Mouse (Mus musculus) forebrain, embryonic 14.5 days (tissue): ENCODE data around the gene Onecut3. TPM values are rescaled to one million over a fixed set of nuclear protein-coding genes. Genes with fewer than 3 reads are reported as not detected.
A peak's percentile ranks its signal among the peaks of the same experiment; 100 is the strongest.

ENCODE experiments used
- ATAC-seq: fragments of 200-750 bp; cut with Nextera tagmentation; 2 replicates; pipeline ENCODE4 v1.8.0; 2017; ENCODE audit warnings: mild to moderate bottlenecking, moderate library complexity
- DNase-seq: peaks from one replicate; pipeline ENCODE4 v3.0.0-alpha.2; 2015; ENCODE audit warnings: low spot score
- H3K27ac ChIP-seq: fragments of 300-500 bp; sonication (generic); 2 replicates; pipeline ENCODE4 v1.5.1; 2014; ENCODE audit warnings: low read depth, mild to moderate bottlenecking, control low read depth, low read length, moderate library complexity
- H3K27me3 ChIP-seq: fragments of 300-500 bp; sonication (generic); replicated peaks from 2 replicates; pipeline ENCODE4 v1.6.1; 2014; ENCODE audit warnings: low read length, control low read depth, mixed read lengths; ENCODE audit not compliant: control insufficient read depth, insufficient read depth
- H3K36me3 ChIP-seq: fragments of 300-500 bp; sonication (generic); 2 replicates; pipeline ENCODE4 v1.6.1; 2014; ENCODE audit warnings: low read length, control low read depth; ENCODE audit not compliant: control insufficient read depth, insufficient read depth
- H3K4me1 ChIP-seq: fragments of 300-500 bp; sonication (generic); 2 replicates; pipeline ENCODE4 v1.6.1; 2014; ENCODE audit warnings: antibody characterized with exemption, low read length, control low read depth; ENCODE audit not compliant: control insufficient read depth, insufficient read depth
- H3K4me2 ChIP-seq: fragments of 300-500 bp; sonication (generic); 2 replicates; pipeline ENCODE4 v1.6.1; 2014; ENCODE audit warnings: mild to moderate bottlenecking, control low read depth, low read length
- H3K4me3 ChIP-seq: fragments of 300-500 bp; sonication (generic); 2 replicates; pipeline ENCODE4 v1.5.1; 2014; ENCODE audit warnings: low read depth, low read length, control low read depth
- H3K9ac ChIP-seq: fragments of 300-500 bp; sonication (generic); 2 replicates; pipeline ENCODE4 v1.6.1; 2014; ENCODE audit warnings: mild to moderate bottlenecking, low read length, control low read depth, moderate library complexity
- H3K9me3 ChIP-seq: fragments of 300-500 bp; sonication (generic); replicated peaks from 2 replicates; pipeline ENCODE4 v1.6.1; 2016; ENCODE audit warnings: low read length, control low read depth, mixed read lengths; ENCODE audit not compliant: control insufficient read depth
- WGBS: fragments of 180-500 bp; shearing (Covaris S2); extraction: QIAGEN DNeasy Blood & Tissue Kit; methylation state at CpG from one replicate; pipeline ENCODE4 v1.1.7; 2014; 5-methylcytosine and 5-hydroxymethylcytosine counted together
- polyA plus RNA-seq: library from polyadenylated mRNA; unstranded; fragments of >200 nt; fragmentation: Nextera tagmentation; extraction: Ambion mirVana; gene quantifications from 2 replicates; pipeline ENCODE4 v1.2.1, GENCODE M21; 2014

Gene Onecut3
- polyA plus RNA-seq, 1 experiment from 2014 or later = 0.34 TPM

DNA sequence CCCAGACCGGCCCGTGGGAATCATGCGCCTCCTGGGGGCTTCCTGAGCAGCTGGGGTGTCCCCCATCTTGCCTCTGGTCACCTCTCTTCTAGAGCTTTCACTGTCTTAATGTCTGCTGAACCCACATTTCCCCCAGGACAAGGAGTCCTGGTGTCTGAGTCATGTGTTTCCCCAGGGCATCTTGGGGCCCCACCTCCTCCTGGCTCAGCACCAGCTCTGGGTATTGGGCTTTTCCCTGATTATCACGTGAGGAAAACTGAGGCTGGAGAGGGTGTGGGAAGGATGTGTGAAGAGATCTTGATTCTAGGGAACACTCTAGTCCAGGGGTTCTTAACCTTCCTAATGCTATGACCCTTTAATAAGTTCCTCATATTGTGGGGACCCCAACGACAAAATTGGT lies 43.5 kb downstream of the Onecut3 start:
- no peak for ATAC-seq
- no peaks in the 10 kb centered on the region for H3K9me3 ChIP-seq
- 54% methylated on average over 5 of the region's 5 CpGs for WGBS
- H3K36me3 ChIP-seq = peaks cover 23% of the 10 kb centered on the region
- H3K4me1 ChIP-seq = no peaks in the 10 kb centered on the region
- no peak overlapping the region for H3K4me3 ChIP-seq
- H3K4me2 ChIP-seq = no peak overlapping the region
- DNase-seq = no peak
- H3K9ac ChIP-seq = no peak overlapping the region
- peaks cover 20% of the 10 kb centered on the region for H3K27me3 ChIP-seq
- H3K27ac ChIP-seq = no peak overlapping the region

DNA sequence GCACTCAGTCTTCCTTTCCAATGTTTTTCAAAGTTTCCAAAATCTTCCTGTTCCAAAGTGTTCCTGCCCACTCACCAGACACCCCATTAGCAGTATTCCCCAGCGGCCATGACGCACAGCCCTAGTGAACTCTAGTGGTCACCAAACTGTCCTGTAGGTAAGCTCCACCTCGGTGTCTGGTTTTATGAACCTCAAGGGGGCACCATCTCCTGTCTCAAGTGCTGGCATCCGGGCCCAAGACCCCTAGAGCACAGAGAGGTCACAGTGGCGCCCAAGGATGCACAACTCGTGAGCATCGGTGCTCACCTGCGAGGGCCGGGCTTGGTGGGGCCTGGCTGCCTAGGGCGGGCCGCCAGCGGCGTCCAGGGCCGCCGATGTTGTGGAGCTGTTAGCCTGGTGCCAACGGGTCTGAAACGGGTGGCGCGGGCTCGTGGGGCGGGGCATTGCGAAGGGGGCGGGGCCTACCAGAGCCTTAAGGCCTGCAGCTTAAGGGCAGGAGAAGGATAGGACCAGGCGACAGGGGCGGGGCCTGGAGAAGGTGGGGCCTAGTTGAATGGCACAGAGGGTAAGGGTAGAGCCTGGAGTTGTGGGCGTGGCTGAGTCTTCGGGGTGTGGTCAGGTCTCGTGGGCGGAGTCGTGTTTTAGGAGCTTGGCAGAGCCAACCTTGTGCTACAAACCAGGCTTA lies 44.2 kb downstream of the Onecut3 start, which contains the start of gene Atp8b3:
TSS of gene Atp8b3 (minus strand) at position 415 of the 685 bp plus-strand sequence.
- Histone ChIP-seq H3K4me3 (no peak within 1 kb of the TSS), H3K27ac (no peak within 1 kb of the TSS), H3K4me1 (no peaks in the 10 kb centered on the region), H3K9me3 (no peaks in the 10 kb centered on the region), H3K27me3 (peaks cover 20% of the 10 kb centered on the region), H3K9ac (no peak within 1 kb of the TSS), H3K4me2 (peak within 1 kb of the TSS; percentile 29; the same call in 1 of the 2 replicates), H3K36me3 (peaks cover 30% of the 10 kb centered on the region)
- 3% methylated on average over 30 of the region's 30 CpGs for WGBS
- DNase-seq = peak; percentile 50
- ATAC-seq = peak; percentile 70

DNA sequence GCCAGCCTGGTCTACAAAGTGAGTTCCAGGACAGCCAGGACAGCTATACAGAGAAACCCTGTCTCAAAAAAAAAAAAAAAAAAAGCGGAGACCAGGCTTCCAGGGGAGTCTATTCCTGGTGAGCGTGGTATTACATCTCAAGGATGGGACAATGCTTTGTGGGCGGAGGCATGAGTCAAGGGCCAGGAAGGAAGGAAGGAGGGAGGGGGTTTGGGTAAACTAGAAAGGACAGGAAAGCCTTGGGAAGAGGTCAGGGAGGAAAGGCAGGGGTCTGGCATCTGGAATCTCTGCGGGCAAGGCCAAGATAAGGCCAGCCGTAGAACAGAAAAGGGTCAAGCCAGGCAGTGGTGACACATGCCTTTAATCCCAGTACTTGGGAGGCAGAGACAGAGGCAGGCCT lies 44.9 kb downstream of the Onecut3 start:
- no peak for DNase-seq
- ATAC-seq = no peak
- Histone ChIP-seq H3K27me3 (peaks cover 20% of the 10 kb centered on the region), H3K9ac (no peak overlapping the region), H3K27ac (no peak overlapping the region), H3K4me3 (no peak overlapping the region), H3K4me1 (no peaks in the 10 kb centered on the region), H3K9me3 (no peaks in the 10 kb centered on the region), H3K4me2 (no peak overlapping the region), H3K36me3 (peaks cover 36% of the 10 kb centered on the region)
- WGBS = 67% methylated on average over 5 of the region's 5 CpGs

DNA sequence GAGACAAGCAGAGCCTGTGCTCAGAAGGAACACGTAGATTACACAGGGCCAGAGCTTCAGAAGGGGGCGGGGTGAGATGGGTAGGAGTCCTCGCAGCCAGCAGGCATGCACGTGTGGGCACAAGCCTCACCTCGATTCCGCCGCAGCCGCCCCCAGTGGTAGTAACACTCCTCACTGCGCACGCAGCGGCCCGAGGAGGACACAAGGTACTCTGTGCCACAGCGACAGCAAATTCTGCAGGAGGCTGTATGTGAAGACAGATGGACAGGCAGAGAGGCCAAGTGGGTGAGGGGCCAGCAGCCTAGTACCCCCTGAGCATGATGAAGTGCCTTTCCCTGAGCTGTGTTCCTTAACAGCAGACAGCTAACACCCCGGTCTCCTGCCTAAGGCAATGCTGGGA lies 49.2 kb downstream of the Onecut3 start:
- H3K4me3 ChIP-seq = no peak overlapping the region

DNA sequence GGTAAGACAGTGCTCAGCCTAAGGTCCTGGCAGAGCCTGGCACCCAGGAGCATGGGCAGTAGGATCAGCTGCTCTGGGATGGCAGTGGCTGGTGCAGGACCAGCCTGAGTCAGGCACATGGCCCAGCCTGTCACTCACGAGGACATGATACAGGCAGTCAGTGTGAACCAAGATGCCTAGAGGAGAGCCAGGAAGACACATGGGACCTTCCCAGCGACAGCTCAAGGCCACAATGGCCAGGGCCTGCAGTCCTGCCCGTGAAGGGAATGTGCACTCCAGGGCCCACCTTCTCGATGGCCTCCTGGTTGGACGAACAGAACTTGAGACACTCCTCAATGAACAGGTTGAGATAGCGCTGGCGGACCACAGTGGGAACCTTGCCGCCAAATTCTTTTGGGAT lies 51.0 kb downstream of the Onecut3 start:
- no peak overlapping the region for H3K27ac ChIP-seq
- no peak overlapping the region for H3K9ac ChIP-seq
- H3K9me3 ChIP-seq = no peaks in the 10 kb centered on the region
- DNase-seq (no peak), ATAC-seq (no peak)
- H3K36me3 ChIP-seq = peaks cover 95% of the 10 kb centered on the region
- no peak overlapping the region for H3K4me3 ChIP-seq
- no peaks in the 10 kb centered on the region for H3K27me3 ChIP-seq
- no peaks in the 10 kb centered on the region for H3K4me1 ChIP-seq
- H3K4me2 ChIP-seq = no peak overlapping the region
- 85% methylated on average over 8 of the region's 8 CpGs for WGBS

More for the DNA sequence above, 49.2 kb downstream of the Onecut3 start:
- H3K4me1 ChIP-seq = no peaks in the 10 kb centered on the region
- H3K9ac ChIP-seq = no peak overlapping the region
- 94% methylated on average over 14 of the region's 14 CpGs for WGBS
- DNase-seq = no peak
- H3K36me3 ChIP-seq = peaks cover 80% of the 10 kb centered on the region
- H3K27me3 ChIP-seq = 0 out of 2 replicates have a peak, but pooled peaks cover 2% of the 10 kb centered on the region
- H3K4me2 ChIP-seq = no peak overlapping the region
- no peak overlapping the region for H3K27ac ChIP-seq
- ATAC-seq = no peak
- no peaks in the 10 kb centered on the region for H3K9me3 ChIP-seq

DNA sequence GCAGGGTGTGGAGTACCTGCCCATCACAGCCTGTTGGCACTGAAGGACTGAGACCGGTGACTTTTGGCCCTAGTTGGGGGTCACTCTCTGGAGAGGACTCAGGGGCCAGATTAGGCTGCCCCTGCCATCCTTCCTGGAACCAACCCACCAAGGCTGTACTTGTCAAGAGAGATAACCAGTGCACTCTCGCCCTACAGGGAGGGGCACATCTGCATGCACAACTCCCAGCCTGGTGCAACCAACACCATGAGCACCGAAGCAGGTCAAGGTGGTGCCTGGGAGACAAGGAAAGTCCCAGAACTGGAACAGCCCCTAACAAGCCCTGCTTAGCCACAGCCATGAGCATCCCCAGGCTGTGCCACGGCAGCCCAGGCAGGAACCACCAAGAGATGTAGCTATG lies 52.3 kb downstream of the Onecut3 start:
- Histone ChIP-seq H3K4me1 (no peaks in the 10 kb centered on the region), H3K9me3 (no peaks in the 10 kb centered on the region), H3K36me3 (peaks cover 85% of the 10 kb centered on the region), H3K9ac (no peak overlapping the region), H3K27ac (no peak overlapping the region), H3K4me2 (no peak overlapping the region), H3K4me3 (no peak overlapping the region), H3K27me3 (no peaks in the 10 kb centered on the region)
- no peak for ATAC-seq
- 95% methylated on average over 4 of the region's 4 CpGs for WGBS
- no peak for DNase-seq

DNA sequence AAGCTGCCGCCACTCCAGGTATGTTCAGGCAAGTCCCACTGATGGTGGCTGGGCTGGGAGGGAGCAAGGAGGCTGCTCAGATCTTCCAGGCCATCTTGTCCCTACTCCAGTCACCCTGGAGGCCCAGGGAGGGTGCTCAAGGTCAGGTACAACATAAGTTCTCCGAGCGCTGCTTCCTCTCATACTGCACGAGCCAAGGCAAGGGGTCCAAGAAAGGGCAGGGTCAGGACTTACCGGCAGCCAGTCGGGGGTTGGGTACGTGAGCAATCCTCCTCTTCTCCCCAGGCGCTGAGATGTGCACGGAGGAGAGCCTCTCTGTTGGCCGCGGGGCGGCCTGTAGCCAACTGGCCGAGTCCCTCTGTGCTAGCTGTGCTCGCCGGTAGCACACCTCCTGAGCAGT lies 52.9 kb downstream of the Onecut3 start:
- H3K4me2 ChIP-seq = no peak overlapping the region
- H3K4me3 ChIP-seq = no peak overlapping the region
- DNase-seq = no peak
- 88% methylated on average over 14 of the region's 15 CpGs for WGBS
- no peaks in the 10 kb centered on the region for H3K27me3 ChIP-seq
- no peak overlapping the region for H3K27ac ChIP-seq
- H3K9ac ChIP-seq = no peak overlapping the region
- ATAC-seq = no peak
- no peaks in the 10 kb centered on the region for H3K4me1 ChIP-seq
- H3K9me3 ChIP-seq = no peaks in the 10 kb centered on the region
- peaks cover 79% of the 10 kb centered on the region for H3K36me3 ChIP-seq

DNA sequence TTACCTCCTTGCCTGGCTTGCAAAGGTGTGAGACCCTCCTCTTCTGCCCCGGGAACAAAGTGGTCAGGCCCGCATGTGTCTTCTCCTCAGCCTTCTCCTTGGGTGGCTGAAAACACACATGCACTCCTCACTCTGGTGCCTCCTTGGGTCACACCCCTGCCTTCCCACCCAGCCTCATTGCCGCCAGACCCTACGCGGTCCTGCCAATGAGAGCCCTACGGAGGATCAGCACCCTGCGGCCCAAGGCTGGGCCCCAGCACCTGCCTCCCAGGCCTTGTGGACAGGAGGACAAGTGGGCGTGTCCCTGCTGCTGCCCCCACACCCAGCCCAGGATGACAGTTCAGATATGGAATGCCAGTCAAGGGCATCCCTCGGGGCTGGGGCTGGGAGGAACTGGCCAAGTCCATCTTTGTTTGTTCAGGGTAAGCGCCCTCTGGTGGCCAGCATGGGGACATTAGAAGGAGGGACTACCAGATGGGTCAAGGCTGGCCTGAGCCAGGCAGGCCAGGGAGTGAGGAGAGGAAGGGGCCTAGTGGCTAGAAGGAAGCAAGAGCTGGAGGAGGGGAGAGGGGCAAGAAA lies 53.9 kb downstream of the Onecut3 start:
- H3K27me3 ChIP-seq = no peaks in the 10 kb centered on the region
- 74% methylated on average over 10 of the region's 10 CpGs for WGBS
- H3K36me3 ChIP-seq = peaks cover 69% of the 10 kb centered on the region
- no peaks in the 10 kb centered on the region for H3K4me1 ChIP-seq
- no peak overlapping the region for H3K4me3 ChIP-seq
- no peak overlapping the region for H3K4me2 ChIP-seq
- DNase-seq (peak; percentile 68), ATAC-seq (peak; percentile 78)
- H3K9me3 ChIP-seq = no peaks in the 10 kb centered on the region
- H3K27ac ChIP-seq = no peak overlapping the region
- H3K9ac ChIP-seq = no peak overlapping the region

DNA sequence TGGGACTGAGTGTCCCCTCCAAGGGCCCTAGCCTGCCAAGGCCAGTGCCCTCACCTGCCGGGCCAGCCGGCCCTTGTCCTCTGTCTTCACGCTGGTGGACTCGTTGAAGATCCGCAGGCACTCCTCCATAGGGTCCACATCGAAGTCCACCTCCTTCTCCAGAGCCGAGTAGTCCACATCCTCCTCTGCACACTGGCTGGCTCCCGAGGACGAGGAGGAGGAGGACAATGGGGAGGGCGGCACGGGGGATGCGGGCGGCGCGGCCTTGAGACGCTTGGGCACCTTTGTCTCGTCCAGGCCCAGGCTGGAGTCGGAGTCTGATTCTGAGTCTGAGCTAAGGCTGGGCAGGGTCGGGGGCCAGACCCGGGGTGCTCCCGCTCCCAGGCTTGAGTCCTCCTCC lies 54.6 kb downstream of the Onecut3 start:
- H3K9ac ChIP-seq = no peak overlapping the region
- ATAC-seq (no peak), DNase-seq (no peak)
- no peak overlapping the region for H3K27ac ChIP-seq
- 87% methylated on average over 21 of the region's 21 CpGs for WGBS
- no peak overlapping the region for H3K4me2 ChIP-seq
- peaks cover 61% of the 10 kb centered on the region for H3K36me3 ChIP-seq
- H3K9me3 ChIP-seq = no peaks in the 10 kb centered on the region
- H3K27me3 ChIP-seq = no peaks in the 10 kb centered on the region
- no peaks in the 10 kb centered on the region for H3K4me1 ChIP-seq
- H3K4me3 ChIP-seq = no peak overlapping the region
